Mouse (Mus musculus) CD8-positive naive resting alpha-beta T cell, adult 2 months (primary cell): ENCODE measurements around the gene Pm20d2.

Source experiments
- DNase-seq, 2 experiments: peaks; one replicate each; pipeline ENCODE4 v3.0.0; 2022; ENCODE audit warnings: low read depth in 2 of 2, low spot score in 2 of 2

Gene Pm20d2

DNA sequence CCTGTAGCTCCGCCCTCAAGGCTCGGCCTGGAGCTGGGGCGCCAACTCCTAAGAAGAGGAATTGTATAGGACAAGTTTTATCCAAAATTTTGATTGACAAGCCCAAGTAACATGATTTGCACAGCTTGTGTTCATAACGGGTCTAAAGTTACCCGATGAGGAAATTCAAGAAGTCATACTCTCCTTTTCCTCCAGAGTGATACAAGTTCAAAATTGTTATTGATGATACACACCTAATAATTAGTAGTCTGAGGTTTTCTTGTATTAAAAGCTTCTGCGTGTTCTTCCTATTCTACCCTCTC is at the start of gene Pm20d2:
Gene Pm20d2, minus strand, starts transcription at position 3 of the 302 bp plus-strand sequence.
- no peak for DNase-seq

- DNase-seq, result no peak
Measured at GRCm38 (mm10) chr4:33230881-33231280, 41.3 kb upstream of the Pm20d2 start.

GRCm38 (mm10) chr4:33229639-33230038 is 40.1 kb upstream of the Pm20d2 start:
- no peak for DNase-seq

DNA sequence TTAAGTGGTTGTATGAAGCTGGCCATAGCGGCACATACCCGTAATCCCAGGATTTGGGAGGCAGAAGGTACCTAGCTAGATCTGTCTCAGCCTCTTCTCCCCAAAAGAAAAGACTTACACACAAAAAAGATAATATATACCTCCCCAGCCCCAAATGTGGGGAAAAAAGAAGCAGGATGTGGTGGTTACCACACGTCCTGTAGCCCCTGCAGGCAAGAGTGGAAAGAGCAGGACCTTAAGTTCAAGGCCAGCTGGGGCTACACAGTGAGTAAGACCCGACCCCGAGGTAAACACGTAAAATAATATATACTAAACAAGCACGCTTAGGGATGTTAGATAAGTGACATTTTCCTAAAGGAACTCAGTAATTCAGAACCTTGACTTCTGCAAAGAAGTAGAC is 37.6 kb upstream of the Pm20d2 start:
- peak; percentile 24 to 40 for DNase-seq

GRCm38 (mm10) chr4:33224003-33224675 is 34.6 kb upstream of the Pm20d2 start:
- no peak for DNase-seq

DNA sequence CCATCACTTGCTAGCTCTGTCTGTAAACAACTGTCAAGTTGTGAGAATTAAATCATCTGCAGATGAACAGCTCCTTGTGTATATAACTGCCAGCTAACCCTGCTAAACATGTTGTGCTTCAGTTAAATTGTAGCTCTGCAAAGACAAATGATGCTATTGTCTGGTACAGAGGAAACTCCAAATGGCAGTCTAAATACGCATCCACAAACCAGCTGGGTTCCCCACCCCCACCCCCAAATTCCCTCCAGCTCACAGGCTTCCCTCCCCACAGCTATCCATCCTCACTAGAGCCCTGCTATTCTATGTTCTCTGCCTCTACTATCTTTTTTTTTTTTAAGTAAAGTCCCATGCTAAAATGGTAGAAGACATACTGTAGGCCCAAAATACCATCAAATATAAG is 32.3 kb upstream of the Pm20d2 start:
- no peak for DNase-seq

DNA sequence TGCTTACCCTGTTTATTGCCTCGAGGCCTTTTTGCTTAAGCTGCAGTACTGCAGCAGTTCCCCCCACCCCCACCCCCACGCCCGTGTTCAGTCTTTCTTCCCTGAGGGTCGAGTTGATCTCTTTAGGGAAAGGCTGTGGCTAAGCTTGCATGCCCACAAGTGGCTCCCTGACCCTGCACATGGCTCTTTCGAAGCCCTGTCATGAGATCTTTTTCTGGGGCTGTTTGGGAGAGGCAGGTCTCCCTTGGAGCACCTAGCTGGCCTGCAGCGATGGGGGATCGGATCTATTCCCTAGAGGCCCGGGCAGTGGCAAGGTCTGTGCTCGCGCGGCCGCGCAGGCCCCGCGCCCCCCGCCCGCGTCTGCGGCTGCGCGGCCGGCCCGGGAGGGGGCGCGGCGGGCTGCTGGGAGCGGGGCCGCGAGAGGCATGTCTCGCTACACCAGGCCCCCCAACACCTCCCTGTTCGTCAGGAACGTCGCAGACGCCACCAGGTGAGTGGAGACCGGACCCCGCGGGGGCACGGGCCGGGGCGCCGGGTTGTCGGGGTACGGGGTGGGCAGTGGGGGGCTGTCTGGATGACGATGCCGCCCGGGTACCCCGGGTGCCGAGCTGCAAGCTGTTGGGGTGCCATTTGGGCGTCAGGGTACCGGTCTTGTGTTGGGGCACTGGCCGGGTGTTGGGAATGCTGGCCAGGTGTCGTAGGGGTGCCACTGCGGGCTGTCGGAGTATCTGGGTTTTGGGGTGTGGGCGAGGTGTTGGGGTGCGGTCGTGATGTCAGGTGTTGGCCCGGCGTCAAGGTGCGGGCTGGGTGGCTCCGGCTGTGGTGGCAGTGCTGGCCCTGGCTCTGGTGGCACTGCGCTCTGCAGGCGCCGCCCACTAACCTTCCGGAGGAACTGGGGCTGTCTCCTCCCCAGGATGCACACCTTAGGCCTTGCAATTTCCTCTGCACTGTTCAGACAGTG is 19.6 kb upstream of the Pm20d2 start, which contains the start of gene Srsf12:
Gene Srsf12, plus strand, starts transcription at position 111 of the 961 bp plus-strand sequence.
- peak; percentile 30 to 35 for DNase-seq

DNA sequence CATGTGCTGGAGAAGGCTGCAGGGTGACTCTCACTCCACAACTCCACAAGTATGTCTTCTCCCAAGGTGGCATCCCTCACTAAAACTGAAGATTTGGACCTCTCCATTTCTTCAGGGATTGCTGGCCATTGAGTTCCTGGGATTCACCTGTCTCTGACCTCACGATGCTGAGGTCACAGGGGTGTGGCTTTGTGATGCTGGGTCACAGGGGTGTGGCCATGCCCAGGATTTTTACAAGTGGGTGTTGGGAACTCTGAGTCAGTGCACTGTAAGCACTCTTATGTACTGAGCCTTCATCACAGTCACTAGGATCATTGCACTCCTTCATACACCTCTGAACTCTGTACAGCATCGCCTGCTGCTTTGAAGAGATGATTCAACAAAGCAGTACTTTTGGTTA is 18.0 kb upstream of the Pm20d2 start:
- no peak for DNase-seq

DNA sequence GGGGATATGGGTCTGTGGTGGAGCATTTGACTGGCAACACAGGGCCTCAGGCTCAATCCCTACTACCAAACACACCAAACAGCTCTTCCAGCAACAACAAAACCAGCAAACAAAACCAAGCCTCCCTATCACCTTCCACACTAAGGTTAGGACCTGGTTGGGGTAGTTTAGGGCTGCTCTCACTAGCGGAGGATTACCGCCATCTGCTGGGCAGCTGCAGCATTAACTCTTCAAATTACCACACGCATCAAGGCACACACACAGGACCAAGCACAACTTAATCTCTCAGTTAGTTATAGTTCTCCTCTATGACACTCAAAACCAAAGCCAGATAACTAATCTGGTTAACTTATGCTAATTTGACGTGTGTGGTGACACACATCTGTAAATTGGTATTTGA is 15.1 kb upstream of the Pm20d2 start:
- DNase-seq, result peak; percentile 15 to 38

DNA sequence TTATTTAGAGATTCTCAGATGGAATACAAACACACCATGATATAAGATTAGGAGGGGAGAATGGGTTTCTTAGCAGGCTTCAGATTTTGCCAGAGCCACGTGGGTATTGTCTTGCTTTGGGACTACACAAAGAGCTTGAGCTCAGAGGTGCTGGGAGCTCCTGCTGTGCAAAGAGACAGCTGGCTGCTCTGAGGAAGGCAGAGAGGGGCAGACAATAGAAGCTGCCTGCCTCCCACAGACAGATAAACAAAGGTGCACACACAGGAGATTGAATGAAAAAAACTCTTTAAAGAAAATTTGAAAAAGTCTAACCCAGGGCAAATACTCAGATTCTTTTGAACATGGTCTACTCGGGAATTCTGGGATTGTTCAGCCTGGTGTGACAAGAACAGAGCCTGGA is 8.6 kb upstream of the Pm20d2 start:
- DNase-seq, result no peak

GRCm38 (mm10) chr4:33188781-33189734 is 479 bp downstream of the Pm20d2 start:
- peak; percentile 28 to 44 for DNase-seq

GRCm38 (mm10) chr4:33188164-33188563 is 1.4 kb downstream of the Pm20d2 start:
- DNase-seq, result no peak

DNA sequence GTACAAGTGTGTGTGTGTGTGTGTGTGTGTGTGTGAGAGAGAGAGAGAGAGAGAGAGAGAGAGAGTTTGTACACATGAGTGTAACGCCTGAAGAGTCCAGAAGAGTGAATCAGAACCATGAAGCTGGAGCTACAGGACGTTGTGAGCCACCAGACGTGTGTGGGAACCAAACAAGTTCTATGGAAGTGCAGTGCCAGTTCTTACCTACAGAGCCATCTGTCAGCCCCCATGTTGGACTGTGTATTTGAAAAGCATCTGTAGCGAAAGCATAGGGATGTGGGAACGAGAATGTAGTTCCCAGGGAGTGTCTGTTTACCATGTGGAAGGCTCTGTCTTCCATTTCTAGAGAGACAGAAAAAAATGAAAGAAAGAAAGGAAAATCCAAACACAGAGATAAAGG is 6.1 kb downstream of the Pm20d2 start:
- DNase-seq, result no peak

DNA sequence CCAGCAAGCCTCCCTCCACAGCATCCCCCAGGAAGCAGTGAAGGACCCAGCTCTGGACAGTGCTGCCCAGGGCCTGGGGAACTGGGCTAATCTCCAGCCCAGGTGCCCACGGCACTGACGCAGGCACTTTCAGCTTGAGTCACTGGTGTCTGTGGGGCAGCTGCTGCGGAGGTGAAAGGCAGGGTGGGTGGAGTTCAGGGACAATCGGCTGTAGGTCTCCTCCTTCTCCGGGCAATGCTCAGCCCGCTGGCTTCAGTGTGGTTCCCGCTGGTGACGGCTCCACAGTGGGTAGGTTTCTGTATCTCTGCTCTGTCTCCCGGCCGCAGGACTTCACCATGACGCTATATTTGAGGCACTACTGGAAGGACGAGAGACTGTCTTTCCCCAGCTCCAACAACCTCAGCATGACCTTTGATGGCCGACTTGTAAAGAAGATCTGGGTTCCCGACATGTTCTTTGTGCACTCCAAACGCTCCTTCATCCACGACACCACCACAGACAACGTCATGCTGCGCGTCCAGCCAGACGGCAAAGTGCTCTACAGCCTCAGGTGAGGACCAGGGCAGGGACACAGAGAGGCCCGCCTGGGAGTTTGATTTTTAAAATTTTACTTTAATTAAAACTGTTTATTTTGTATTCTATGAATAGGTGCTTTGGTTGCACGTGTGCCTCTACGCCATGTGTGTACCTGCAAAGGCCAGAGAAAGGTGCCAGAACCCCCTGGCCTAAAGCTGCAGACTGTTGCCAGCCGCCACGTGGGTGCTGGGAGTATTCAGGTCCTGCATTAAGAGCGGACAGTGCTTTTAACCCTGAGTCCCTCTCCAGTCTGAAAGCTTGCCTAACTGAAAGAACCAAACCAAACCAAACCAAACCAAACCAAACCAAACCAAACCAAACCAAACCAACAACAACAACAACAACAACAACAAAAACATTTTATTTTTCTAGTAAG is 37.2 kb downstream of the Pm20d2 start:
- DNase-seq, result no peak

DNA sequence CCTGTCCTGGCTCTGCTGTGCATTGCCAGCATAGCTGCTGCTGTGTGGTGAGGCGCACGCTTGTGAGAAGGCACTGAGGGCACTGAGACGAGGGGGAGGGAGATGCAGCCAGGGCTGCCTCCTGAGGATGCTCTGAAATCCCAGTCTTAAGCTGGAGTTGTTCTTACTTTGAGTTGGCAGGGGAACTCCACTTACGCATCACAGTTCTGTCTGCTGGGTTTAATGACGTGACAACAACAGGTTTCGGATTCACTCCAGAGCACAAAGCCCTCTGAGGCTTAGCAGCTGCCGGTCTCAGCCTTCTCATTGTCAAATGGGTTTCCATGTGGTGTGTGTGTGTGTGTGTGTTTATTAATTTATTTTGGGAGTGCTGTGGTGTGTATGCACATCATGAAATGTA is 40.4 kb downstream of the Pm20d2 start:
- no peak for DNase-seq

DNA sequence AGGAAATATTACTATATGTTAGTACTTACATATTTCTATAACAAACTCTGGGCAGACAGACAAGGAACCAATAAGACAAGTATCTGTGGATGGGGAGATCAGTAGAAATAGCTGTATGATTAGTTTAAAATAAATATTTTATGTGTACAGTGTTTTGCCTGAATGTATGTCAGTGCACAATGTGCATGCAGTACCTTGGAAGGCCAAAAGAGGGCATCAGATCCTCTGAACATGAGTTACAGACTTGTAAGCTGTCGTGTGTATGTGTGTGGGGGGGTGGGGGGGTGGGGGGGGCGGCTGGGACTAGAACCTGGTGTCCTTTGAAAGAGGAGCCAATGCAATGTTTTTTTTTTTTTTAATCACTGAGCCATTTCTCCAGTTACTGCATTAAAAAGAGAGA is 41.7 kb downstream of the Pm20d2 start:
- peak; percentile 47 to 63 for DNase-seq

GRCm38 (mm10) chr4:33146679-33147291 is 42.8 kb downstream of the Pm20d2 start:
- peak in 1 of 2 experiments; percentile 11 for DNase-seq

DNA sequence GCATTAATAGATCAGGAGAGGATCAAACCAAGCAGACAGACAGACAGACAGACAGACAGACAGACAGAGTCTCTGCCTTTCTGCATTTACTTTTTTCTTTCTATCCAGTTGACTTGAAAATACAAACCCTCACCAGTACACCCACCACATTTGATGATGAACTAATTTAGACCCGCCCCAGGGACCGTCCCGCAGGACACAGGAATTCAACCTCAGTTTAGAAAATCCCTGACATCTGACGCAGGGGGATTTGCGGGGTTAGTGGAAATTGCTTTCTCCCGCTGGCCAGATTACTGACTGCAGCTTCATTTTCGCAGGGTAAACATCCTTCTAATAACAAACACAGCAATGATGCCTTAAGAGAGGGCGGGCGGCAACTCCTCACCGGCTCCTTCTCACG is 57.3 kb downstream of the Pm20d2 start, which contains the start of gene Gabrr1:
Gene Gabrr1, plus strand, starts transcription at position 301 of the 400 bp plus-strand sequence.
- DNase-seq, result no peak

- no peak for DNase-seq
Measured at GRCm38 (mm10) chr4:33125409-33126084, 64.0 kb downstream of the Pm20d2 start.
